Mouse (Mus musculus): ENCODE measurements around the gene Klhl30. TPM values are rescaled to one million over a fixed set of nuclear protein-coding genes. Genes with fewer than 3 reads are reported as not detected.

The Klhl30 gene
- polyA plus RNA-seq, 1 experiment from 2014 or later, result 27.2 TPM

- DNase-seq (ENCODE audit: low read depth, low spot score), result no peak
- ChIA-PET CTCF (no interaction called here), POLR2A (no interaction called here)
- no peak for ATAC-seq
- in situ Hi-C loops (cut with MboI; ENCODE audit: low pct_unique_long_range_greater_than_20kb), result no loop called here
- no peaks in the 10 kb centered on the region for H3K27me3 ChIP-seq
- TF ChIP-seq CTCF (IDR thresholded peaks at IDR 0.05), result no peak
Observed at GRCm38 (mm10) chr1:91325488-91326042, 25.3 kb upstream of the Klhl30 start.

DNA sequence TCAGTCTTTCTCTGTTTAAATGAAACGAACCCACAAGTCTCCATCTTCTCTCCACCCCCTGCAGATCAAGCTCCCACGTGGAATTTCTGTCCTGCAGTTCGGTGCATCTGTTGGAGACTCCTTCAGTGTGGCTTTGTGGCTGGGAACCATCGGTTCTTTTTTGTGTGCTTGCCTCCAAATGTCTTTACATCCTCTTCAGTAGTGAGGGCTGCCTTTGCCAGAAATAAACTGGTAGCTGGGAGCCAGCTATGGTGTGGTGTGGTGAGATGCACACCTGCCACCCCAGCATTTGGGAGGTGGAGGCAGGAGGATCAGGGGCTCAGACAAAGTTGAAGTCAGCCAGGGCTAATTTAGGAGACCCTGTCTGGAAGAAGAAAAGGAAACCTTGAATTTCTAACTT lies 18.7 kb upstream of the Klhl30 start:
- ATAC-seq (no peak), DNase-seq (ENCODE audit: low read depth, low spot score) (no peak)
- CTCF ChIA-PET, result no interaction called here
- no peaks in the 10 kb centered on the region for H3K27me3 ChIP-seq
- in situ Hi-C loops (cut with MboI; ENCODE audit: low pct_unique_long_range_greater_than_20kb), result no loop called here
- POLR2A ChIA-PET, result interaction anchor here (0.7 kb wide), 1 partner anchor 497 kb away, joined by 3 read pairs; no protein-coding TSS in a partner anchor
- TF ChIP-seq CTCF (IDR thresholded peaks at IDR 0.05), result no peak

- no peak for TF ChIP-seq CTCF (IDR thresholded peaks at IDR 0.05)
- CTCF ChIA-PET, result no interaction called here
- in situ Hi-C loops (cut with MboI; ENCODE audit: low pct_unique_long_range_greater_than_20kb), result no loop called here
- DNase-seq (ENCODE audit: low read depth, low spot score) (no peak), ATAC-seq (no peak)
- POLR2A ChIA-PET, result interaction anchor here (0.6 kb wide), 1 partner anchor 60 kb away, joined by 3 read pairs; no protein-coding TSS in a partner anchor
- H3K27me3 ChIP-seq, result no peaks in the 10 kb centered on the region
Observed at GRCm38 (mm10) chr1:91333582-91333981, 17.2 kb upstream of the Klhl30 start.

- DNase-seq (ENCODE audit: low read depth, low spot score) (no peak), ATAC-seq (no peak)
- in situ Hi-C loops (cut with MboI; ENCODE audit: low pct_unique_long_range_greater_than_20kb), result no loop called here
- H3K27me3 ChIP-seq, result no peaks in the 10 kb centered on the region
- no peak for TF ChIP-seq CTCF (IDR thresholded peaks at IDR 0.05)
- POLR2A ChIA-PET, result interaction anchor here (1.1 kb wide), 1 partner anchor 16 kb away, joined by 4 read pairs; no protein-coding TSS in a partner anchor
- CTCF ChIA-PET, result interaction anchor here (1.0 to 1.6 kb wide), 2 partner anchors 9 to 10 kb away, joined by 3 to 7 read pairs; no protein-coding TSS in a partner anchor
Observed at GRCm38 (mm10) chr1:91337355-91337754, 13.5 kb upstream of the Klhl30 start.

DNA sequence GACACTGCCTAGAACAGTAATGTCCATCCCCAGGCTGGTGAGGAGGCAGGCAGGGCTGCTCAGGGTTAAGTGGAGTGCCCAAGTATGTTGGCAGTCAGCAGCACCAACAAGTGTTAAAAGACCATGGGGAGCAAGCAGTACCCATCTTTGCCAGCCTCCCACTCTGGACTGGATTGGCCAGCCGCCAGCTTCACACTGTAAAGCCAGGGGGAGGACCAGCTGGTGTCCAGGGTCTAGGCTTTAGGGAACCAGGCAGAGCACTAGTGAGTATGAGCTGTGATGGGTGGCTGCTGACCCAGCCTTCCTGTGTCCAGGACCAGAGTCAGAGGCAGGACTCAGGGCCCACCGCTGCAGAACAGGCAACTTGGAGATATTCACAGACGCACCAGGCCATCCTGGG lies 6.8 kb upstream of the Klhl30 start:
- DNase-seq (ENCODE audit: low read depth, low spot score) (no peak), ATAC-seq (peak; percentile 5)
- in situ Hi-C loops (cut with MboI; ENCODE audit: low pct_unique_long_range_greater_than_20kb), result no loop called here
- CTCF ChIA-PET, result no interaction called here
- TF ChIP-seq CTCF (IDR thresholded peaks at IDR 0.05), result no peak
- POLR2A ChIA-PET, result no interaction called here
- H3K27me3 ChIP-seq, result no peaks in the 10 kb centered on the region

GRCm38 (mm10) chr1:91344921-91345685 lies 5.7 kb upstream of the Klhl30 start:
- POLR2A ChIA-PET, result no interaction called here
- DNase-seq (ENCODE audit: low read depth, low spot score), result no peak
- CTCF ChIA-PET, result interaction anchor here (0.6 to 3.2 kb wide), 3 partner anchors 32 to 69 kb away, joined by 3 to 21 read pairs (median 12); no protein-coding TSS in a partner anchor
- no peak for TF ChIP-seq CTCF (IDR thresholded peaks at IDR 0.05)
- in situ Hi-C loops (cut with MboI; ENCODE audit: low pct_unique_long_range_greater_than_20kb), result no loop called here
- H3K27me3 ChIP-seq, result no peaks in the 10 kb centered on the region
- no peak for ATAC-seq

DNA sequence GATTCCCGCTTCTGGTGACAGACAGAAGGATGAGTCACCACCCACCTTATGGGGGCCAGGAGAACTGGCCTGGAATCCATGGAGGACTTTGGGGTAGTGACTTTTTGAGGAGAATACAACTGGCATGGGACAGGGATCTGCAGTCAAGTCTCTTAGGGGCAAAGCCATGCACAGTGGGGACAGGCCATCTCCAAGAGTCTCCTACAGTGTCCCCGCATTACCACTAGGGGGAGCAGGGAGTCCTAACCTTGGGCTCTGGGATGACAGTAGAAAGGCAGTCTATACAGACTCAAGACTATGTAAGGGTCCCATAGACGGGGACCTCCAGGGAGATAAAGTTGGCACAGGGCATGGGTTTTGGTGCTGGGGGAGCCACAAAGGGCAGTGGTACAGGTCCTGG lies 3.9 kb upstream of the Klhl30 start:
- CTCF ChIA-PET, result interaction anchor here (0.8 to 3.2 kb wide), 12 partner anchors 8 to 374 kb away, joined by 3 to 21 read pairs (median 4); no protein-coding TSS in a partner anchor
- POLR2A ChIA-PET, result interaction anchor here (1.3 kb wide), 1 partner anchor 137 kb away, joined by 5 read pairs; no protein-coding TSS in a partner anchor
- no peaks in the 10 kb centered on the region for H3K27me3 ChIP-seq
- no peak for TF ChIP-seq CTCF (IDR thresholded peaks at IDR 0.05)
- ATAC-seq (peak; percentile 25), DNase-seq (ENCODE audit: low read depth, low spot score) (no peak)
- in situ Hi-C loops (cut with MboI; ENCODE audit: low pct_unique_long_range_greater_than_20kb), result no loop called here

GRCm38 (mm10) chr1:91351249-91351648 lies 433 bp downstream of the Klhl30 start:
- peak; percentile 22 for ATAC-seq
- TF ChIP-seq CTCF (IDR thresholded peaks at IDR 0.05), result no peak
- ChIA-PET POLR2A (interaction anchor here (0.6 to 0.8 kb wide), 2 partner anchors 14 to 42 kb away, joined by 3 to 4 read pairs; no protein-coding TSS in a partner anchor), CTCF (interaction anchor here (2.8 kb wide), 1 partner anchor 30 kb away, joined by 11 read pairs; no protein-coding TSS in a partner anchor)
- in situ Hi-C loops (cut with MboI; ENCODE audit: low pct_unique_long_range_greater_than_20kb), result no loop called here
- no peaks in the 10 kb centered on the region for H3K27me3 ChIP-seq
- no peak for DNase-seq (ENCODE audit: low read depth, low spot score)

DNA sequence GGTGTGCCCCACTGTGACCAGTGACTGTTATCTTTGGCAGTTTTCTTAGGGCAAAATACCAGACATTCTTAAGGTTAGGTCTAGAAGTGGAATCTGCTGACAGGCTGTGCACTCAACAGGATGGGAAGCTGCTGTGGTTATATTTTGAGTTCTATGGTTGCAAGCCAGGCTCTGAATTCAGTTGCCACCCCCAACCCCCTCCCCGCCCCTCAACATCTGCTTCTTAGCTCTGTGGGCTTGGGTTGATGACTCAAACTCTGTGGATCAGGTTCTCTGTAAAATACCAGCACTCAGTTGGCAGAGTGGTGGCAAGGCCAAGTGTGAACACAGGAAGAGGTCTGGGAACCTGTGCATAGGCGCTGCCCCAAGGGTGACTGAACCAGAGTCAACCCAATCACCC lies 1.5 kb downstream of the Klhl30 start:
- ATAC-seq (peak; percentile 67), DNase-seq (ENCODE audit: low read depth, low spot score) (peak; percentile 86)
- POLR2A ChIA-PET, result interaction anchor here (1.1 to 1.6 kb wide), 3 partner anchors 9 to 53 kb away, joined by 3 to 4 read pairs (median 3); no protein-coding TSS in a partner anchor
- in situ Hi-C loops (cut with MboI; ENCODE audit: low pct_unique_long_range_greater_than_20kb), result no loop called here
- no peaks in the 10 kb centered on the region for H3K27me3 ChIP-seq
- no peak for TF ChIP-seq CTCF (IDR thresholded peaks at IDR 0.05)
- CTCF ChIA-PET, result no interaction called here

- in situ Hi-C loops (cut with MboI; ENCODE audit: low pct_unique_long_range_greater_than_20kb), result no loop called here
- DNase-seq (ENCODE audit: low read depth, low spot score) (no peak), ATAC-seq (no peak)
- no peaks in the 10 kb centered on the region for H3K27me3 ChIP-seq
- TF ChIP-seq CTCF (IDR thresholded peaks at IDR 0.05), result no peak
- ChIA-PET POLR2A (no interaction called here), CTCF (interaction anchor here (1.1 to 1.6 kb wide), 2 partner anchors 9 to 12 kb away, joined by 3 to 4 read pairs; no protein-coding TSS in a partner anchor)
Observed at GRCm38 (mm10) chr1:91356105-91356504, 5.3 kb downstream of the Klhl30 start.

- ATAC-seq (no peak), DNase-seq (ENCODE audit: low read depth, low spot score) (no peak)
- in situ Hi-C loops (cut with MboI; ENCODE audit: low pct_unique_long_range_greater_than_20kb), result no loop called here
- TF ChIP-seq CTCF (IDR thresholded peaks at IDR 0.05), result no peak
- ChIA-PET POLR2A (interaction anchor here (1.0 to 1.1 kb wide), 2 partner anchors 10 to 117 kb away, joined by 3 to 4 read pairs; no protein-coding TSS in a partner anchor), CTCF (no interaction called here)
- H3K27me3 ChIP-seq, result no peaks in the 10 kb centered on the region
Observed at GRCm38 (mm10) chr1:91362113-91362512, 11.3 kb downstream of the Klhl30 start.

All from Patski (cell line).